Mouse (Mus musculus) forebrain, embryonic 12.5 days (tissue): Measurements from ENCODE around the gene Abcf2. TPM values are rescaled to one million over a fixed set of nuclear protein-coding genes. Genes with fewer than 3 reads are reported as not detected.

ENCODE experiments used
- ATAC-seq: fragments of 200-750 bp; cut with Nextera tagmentation; 2 replicates; pipeline ENCODE4 v1.8.0; 2017; ENCODE audit warnings: moderate TSS enrichment; ENCODE audit not compliant: low FRiP score
- H3K27ac ChIP-seq: fragments of 300-500 bp; sonication (generic); 2 replicates; pipeline ENCODE4 v1.5.1; 2016; ENCODE audit warnings: mild to moderate bottlenecking
- H3K27me3 ChIP-seq: fragments of 300-500 bp; sonication (generic); 2 replicates; pipeline ENCODE4 v1.6.1; 2016; ENCODE audit warnings: mild to moderate bottlenecking
- H3K36me3 ChIP-seq: fragments of 300-500 bp; sonication (generic); replicated peaks from 2 replicates; pipeline ENCODE4 v1.6.1; 2016; ENCODE audit warnings: mild to moderate bottlenecking
- H3K4me1 ChIP-seq: fragments of 300-500 bp; sonication (generic); 2 replicates; pipeline ENCODE4 v1.6.1; 2016
- H3K4me2 ChIP-seq: fragments of 300-500 bp; sonication (generic); 2 replicates; pipeline ENCODE4 v1.6.1; 2016; ENCODE audit warnings: mild to moderate bottlenecking, moderate library complexity
- H3K4me3 ChIP-seq: fragments of 300-500 bp; sonication (generic); replicated peaks from 2 replicates; pipeline ENCODE4 v1.5.1; 2016; ENCODE audit warnings: mild to moderate bottlenecking
- H3K9ac ChIP-seq: fragments of 300-500 bp; sonication (generic); 2 replicates; pipeline ENCODE4 v1.6.1; 2016; ENCODE audit warnings: mild to moderate bottlenecking
- H3K9me3 ChIP-seq: fragments of 300-500 bp; sonication (generic); 2 replicates; pipeline ENCODE4 v1.6.1; 2016
- WGBS: fragments of 180-500 bp; shearing (Covaris S2); methylation state at CpG from one replicate; pipeline ENCODE4 v1.1.7; 2016; 5-methylcytosine and 5-hydroxymethylcytosine counted together
- polyA plus RNA-seq: library from polyadenylated mRNA; unstranded; fragments of >200 nt; fragmentation: Nextera tagmentation; extraction: Ambion mirVana; gene quantifications from 2 replicates; pipeline ENCODE4 v1.2.1, GENCODE M21; 2016

Abcf2 gene
- polyA plus RNA-seq, 1 experiment from 2014 or later = 142 TPM

DNA sequence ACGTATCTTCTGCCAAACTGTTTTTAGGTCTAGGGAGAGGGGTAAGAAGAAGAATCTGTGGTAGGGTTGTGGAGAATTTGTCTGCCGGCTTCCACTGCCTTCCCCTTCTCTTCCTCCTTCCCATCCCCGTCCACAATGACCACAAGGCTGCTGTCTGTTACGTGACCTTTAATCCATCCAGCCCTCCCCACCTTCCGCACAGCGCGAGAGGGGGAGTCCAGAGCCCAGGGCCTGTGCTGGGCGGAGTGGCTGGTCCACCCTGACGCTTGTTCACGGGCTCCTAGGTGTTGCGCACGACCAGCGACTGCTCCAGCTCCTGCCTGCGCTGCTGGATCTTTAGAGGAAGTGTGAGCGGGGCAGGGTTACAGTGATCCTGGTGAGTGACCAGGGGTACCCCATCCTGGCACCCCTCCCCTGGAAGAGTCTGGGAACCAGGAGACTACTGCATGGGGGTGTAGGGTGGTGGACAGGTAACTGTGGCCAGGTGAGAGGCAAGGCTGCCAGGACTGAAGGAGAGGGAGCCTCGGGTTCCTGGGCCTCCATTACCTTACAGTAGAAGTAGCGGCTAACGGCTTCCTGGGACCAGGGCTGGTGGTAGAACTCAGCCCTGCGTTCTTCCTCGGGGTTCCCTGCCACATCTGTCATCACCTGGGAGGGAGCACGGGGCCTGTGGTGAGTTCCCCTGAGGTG is 15.3 kb upstream of the Abcf2 start:
- no peak overlapping the region for H3K9ac ChIP-seq
- no peak overlapping the region for H3K4me2 ChIP-seq
- no peak overlapping the region for H3K27ac ChIP-seq
- no peak overlapping the region for H3K4me3 ChIP-seq
- 67% methylated on average over 21 of the region's 21 CpGs for WGBS
- H3K36me3 ChIP-seq = peaks cover 79% of the 10 kb centered on the region
- H3K4me1 ChIP-seq = peaks cover 54% of the 10 kb centered on the region
- ATAC-seq = no peak
- no peaks in the 10 kb centered on the region for H3K9me3 ChIP-seq
- H3K27me3 ChIP-seq = 0 out of 2 replicates have a peak, but pooled peaks cover 11% of the 10 kb centered on the region

DNA sequence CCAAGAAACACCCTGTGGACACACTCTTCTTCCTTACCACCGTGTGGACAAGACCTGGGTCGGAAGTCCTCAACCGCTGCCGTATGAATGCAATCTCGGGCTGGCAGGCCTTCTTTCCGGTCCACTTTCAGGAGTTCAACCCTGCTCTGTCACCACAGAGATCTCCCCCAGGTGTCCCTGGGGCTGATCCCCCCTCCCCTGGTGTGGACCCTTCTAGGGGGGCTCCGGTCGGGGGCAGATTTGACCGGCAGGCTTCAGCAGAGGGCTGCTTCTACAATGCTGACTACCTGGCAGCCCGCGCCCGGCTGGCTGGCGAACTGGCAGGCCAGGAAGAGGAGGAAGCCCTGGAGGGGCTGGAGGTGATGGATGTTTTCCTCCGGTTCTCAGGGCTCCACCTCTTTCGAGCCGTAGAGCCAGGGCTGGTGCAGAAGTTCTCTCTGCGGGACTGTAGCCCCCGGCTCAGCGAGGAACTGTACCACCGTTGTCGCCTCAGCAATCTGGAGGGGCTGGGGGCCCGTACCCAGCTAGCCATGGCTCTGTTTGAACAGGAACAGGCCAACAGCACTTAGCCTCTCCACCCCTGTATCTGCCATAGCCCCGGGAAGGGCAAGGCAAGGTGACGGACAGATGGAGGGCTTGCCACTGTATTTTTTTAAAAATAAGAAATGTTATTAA is 14.7 kb upstream of the Abcf2 start:
- Histone ChIP-seq H3K9me3 (no peaks in the 10 kb centered on the region), H3K36me3 (peaks cover 79% of the 10 kb centered on the region), H3K27me3 (0 out of 2 replicates have a peak, but pooled peaks cover 11% of the 10 kb centered on the region), H3K4me2 (no peak overlapping the region), H3K9ac (peak overlapping the region; percentile 38), H3K27ac (no peak overlapping the region), H3K4me3 (no peak overlapping the region), H3K4me1 (peaks cover 56% of the 10 kb centered on the region)
- 58% methylated on average over 24 of the region's 24 CpGs for WGBS
- ATAC-seq = no peak

DNA sequence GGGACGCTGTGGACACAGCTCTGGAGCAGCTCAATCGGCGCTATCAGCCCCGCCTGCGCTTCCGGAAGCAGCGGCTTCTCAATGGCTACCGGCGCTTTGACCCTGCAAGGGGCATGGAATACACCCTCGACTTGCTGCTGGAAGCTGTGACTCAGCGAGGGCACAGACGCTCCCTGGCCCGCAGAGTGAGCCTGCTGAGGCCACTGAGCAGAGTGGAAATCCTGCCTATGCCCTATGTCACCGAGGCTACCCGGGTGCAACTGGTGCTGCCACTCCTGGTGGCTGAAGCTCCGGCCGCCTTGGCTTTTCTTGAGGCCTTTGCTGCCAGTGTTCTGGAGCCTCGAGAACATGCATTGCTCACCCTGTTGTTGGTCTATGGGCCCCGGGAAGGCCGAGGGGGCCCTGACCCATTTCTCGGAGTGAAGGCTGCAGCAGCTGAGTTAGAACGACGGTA is 14.0 kb upstream of the Abcf2 start:
- no peaks in the 10 kb centered on the region for H3K9me3 ChIP-seq
- H3K36me3 ChIP-seq = peaks cover 79% of the 10 kb centered on the region
- H3K4me1 ChIP-seq = peaks cover 52% of the 10 kb centered on the region

DNA sequence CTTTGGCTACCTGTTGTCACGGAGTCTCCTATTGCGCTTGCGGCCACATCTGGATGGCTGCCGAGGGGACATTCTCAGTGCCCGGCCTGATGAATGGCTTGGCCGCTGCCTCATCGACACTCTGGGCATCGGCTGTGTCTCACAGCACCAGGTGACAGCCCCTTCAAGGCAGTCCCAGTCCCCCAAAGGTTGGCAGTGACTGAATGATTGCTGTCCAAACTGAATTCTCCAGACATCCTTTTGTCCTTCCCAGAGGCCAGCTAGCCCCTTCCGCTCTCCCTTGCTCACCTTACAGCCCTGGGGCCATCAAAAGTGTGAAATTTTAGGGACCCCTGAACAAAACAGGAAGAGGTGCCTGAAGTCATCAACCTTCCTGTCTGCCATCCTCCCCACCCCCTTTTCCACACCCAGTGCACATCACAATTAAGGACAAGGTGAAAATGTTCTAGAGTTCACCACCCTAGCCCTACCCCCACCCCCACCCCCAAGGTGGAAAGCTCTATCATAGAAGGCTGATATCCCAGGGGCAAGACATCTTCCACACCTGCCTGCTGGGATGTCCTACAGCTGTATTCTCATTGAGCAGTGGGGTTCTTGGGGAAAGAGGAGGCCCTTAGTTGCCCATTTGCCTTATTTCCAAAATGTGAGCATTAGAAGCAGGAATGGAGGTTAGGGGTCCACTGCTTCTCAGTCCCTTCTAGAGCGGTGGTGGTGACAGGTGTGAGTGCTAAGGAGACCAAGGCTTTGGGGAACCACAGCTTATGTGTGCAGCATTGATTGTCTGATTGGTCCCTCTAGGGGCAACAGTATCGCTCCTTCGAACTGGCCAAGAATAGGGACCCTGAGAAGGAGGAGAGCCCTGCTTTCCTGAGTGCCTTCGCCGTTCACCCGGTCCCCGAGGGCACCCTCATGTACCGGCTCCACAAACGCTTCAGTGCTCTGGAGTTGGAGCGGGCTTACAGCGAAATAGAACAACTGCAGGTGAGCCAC is 12.5 kb upstream of the Abcf2 start:
- H3K4me2 ChIP-seq = no peak overlapping the region
- peaks cover 44% of the 10 kb centered on the region for H3K4me1 ChIP-seq
- H3K36me3 ChIP-seq = peaks cover 68% of the 10 kb centered on the region
- no peaks in the 10 kb centered on the region for H3K9me3 ChIP-seq
- ATAC-seq = no peak
- H3K27me3 ChIP-seq = peaks cover 14% of the 10 kb centered on the region; the same call in 1 of the 2 replicates
- H3K9ac ChIP-seq = no peak overlapping the region
- H3K27ac ChIP-seq = no peak overlapping the region
- H3K4me3 ChIP-seq = no peak overlapping the region
- WGBS = 91% methylated on average over 20 of the region's 20 CpGs

More for the DNA sequence above, 14.0 kb upstream of the Abcf2 start:
- Histone ChIP-seq H3K9ac (peak overlapping the region; percentile 12; the same call in 1 of the 2 replicates), H3K4me2 (no peak overlapping the region; the same call in 1 of the 2 replicates), H3K27ac (no peak overlapping the region), H3K4me3 (no peak overlapping the region), H3K27me3 (0 out of 2 replicates have a peak, but pooled peaks cover 11% of the 10 kb centered on the region)
- WGBS = 21% methylated on average over 23 of the region's 23 CpGs
- no peak for ATAC-seq

DNA sequence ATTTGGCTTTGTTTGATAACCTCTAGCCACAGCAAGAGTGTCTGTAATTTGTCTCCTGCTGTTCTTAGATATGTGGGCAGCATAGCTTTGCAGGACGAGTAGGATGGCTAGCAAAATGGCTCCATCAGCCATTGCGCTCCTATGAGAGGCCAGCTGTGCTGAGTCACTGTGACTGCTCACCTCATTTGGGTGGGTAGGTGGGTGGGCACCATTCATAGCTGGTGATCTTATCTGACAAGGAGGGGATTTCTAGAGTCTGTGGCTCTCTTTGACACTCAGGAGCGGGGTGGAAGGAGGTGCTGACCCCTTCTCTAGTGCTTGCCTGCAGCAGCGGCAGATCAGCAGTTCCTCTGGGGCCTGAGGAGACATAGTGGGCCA is 9.9 kb upstream of the Abcf2 start:
- Histone ChIP-seq H3K9me3 (no peaks in the 10 kb centered on the region), H3K27ac (peak overlapping the region; percentile 81), H3K4me1 (peaks cover 39% of the 10 kb centered on the region), H3K4me3 (peak overlapping the region; percentile 85), H3K27me3 (peaks cover 9% of the 10 kb centered on the region; the same call in 1 of the 2 replicates), H3K36me3 (peaks cover 43% of the 10 kb centered on the region), H3K9ac (peak overlapping the region; percentile 86), H3K4me2 (peak overlapping the region; percentile 82)
- 33% methylated on average over 4 of the region's 4 CpGs for WGBS
- peak; percentile 4; the same call in 1 of the 2 replicates for ATAC-seq

DNA sequence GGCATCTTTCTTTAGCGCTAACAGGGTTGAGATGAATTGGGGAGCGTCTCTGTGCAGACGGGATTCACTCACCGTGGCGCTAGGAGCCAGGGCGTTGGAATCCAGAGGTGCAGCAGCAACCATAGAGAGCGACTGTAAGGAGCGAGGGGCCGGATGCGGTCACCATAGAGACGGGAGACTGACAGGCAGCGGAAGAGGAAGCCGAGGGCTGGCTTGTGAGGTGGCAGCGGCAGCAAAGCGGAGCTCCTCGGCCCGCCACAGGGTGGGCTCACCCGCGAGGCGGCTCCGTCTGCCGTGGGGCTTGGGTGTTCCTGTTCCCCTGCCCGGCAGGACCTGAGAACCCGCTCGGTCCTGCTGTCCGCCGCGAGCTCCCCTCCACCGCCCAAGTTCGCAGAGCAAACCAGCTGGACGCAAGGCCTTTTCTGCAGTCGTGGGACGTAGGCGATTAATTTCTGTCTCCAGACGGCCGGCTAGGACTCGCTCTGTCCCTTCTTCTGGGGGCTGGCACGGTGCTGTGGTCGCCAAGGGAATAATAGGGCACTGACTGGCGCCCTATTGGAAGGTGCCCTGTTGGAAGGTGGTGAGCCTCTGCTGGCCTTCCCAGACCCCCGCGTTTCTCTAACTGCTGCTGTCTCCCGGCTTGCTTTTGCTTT is 9.4 kb upstream of the Abcf2 start, which contains the start of gene Chpf2:
Gene Chpf2 (plus strand): TSS at position 195 of the 653 bp plus-strand sequence.
- Histone ChIP-seq H3K36me3 (peaks cover 38% of the 10 kb centered on the region), H3K9ac (peak within 1 kb of the TSS; percentile 86), H3K27ac (peak within 1 kb of the TSS; percentile 81), H3K4me3 (peak within 1 kb of the TSS; percentile 85), H3K27me3 (peaks cover 4% of the 10 kb centered on the region; the same call in 1 of the 2 replicates), H3K4me1 (peaks cover 35% of the 10 kb centered on the region), H3K4me2 (peak within 1 kb of the TSS; percentile 82), H3K9me3 (no peaks in the 10 kb centered on the region)
- peak; percentile 92 for ATAC-seq
- 1% methylated on average over 43 of the region's 43 CpGs for WGBS

DNA sequence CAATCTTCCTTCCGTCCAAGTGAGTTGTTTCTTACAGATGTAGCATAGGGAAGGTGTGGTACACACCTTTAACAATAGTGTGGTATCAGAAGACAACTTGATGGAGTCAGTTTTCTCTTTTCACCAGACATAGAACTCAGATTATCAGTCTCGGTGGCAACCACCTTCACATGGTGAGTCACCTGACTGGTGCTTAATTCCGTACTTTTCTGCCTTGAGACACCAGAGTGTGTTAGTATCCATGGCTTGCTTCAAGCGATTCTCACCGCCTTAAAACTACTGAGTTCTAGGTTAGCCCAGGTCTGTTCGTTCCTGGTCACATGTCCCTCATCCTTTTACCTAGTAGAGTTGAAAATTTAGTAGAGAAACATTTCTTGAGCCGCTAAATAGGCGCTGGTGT is 8.8 kb upstream of the Abcf2 start:
- H3K27me3 ChIP-seq = peaks cover 4% of the 10 kb centered on the region; the same call in 1 of the 2 replicates
- H3K9ac ChIP-seq = peak overlapping the region; percentile 86
- H3K4me1 ChIP-seq = peaks cover 31% of the 10 kb centered on the region
- ATAC-seq = peak; percentile 15; the same call in 1 of the 2 replicates
- H3K9me3 ChIP-seq = no peaks in the 10 kb centered on the region
- peak overlapping the region; percentile 85 for H3K4me3 ChIP-seq
- H3K27ac ChIP-seq = peak overlapping the region; percentile 81; the same call in 1 of the 2 replicates
- WGBS = 7% methylated on average over 8 of the region's 8 CpGs
- H3K4me2 ChIP-seq = peak overlapping the region; percentile 82
- H3K36me3 ChIP-seq = peaks cover 32% of the 10 kb centered on the region

DNA sequence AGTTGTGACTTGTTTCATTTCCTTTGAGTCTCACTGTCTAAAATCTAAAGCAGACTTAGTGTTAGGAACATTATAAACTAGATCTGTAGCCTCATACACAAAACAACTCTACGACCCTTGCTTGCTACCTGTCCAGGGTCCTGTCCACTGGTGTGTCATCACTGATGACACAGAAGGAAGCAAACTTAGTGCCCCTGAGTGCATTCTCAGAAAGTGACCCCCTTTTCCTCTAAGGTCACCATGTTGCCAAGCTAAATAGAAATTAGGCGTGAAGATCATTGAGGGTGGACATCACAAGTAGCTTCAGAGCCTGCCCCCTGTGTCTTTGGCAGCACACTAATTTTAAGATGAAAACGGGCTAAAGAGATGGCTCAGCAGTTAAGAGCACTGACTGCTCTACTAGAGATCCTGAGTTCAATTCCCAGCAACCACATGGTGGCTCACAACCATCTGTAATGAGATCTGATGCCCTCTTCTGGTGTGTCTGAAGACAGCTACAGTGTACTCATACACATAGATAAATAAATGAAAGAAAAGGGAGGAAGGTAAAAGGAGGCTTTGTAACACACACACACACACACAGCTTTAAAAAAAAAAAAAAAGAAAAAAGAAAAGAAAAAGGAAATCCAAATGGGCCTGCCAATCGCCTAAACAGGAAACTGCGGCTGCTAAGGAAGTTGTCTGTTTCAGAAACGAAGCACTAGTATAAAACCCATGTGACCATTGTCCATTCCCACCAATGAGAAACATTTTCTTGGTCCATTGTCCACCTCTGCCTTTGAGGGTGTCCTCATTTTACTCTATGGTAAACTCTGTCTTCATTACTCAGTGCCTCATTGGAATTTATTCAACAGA is 1.1 kb upstream of the Abcf2 start:
- peak overlapping the region; percentile 75 for H3K27ac ChIP-seq
- H3K9ac ChIP-seq = peak overlapping the region; percentile 56
- H3K4me3 ChIP-seq = peak overlapping the region; percentile 79
- no peak for ATAC-seq
- H3K27me3 ChIP-seq = no peaks in the 10 kb centered on the region
- WGBS = 74% methylated on average over 6 of the region's 6 CpGs
- H3K9me3 ChIP-seq = no peaks in the 10 kb centered on the region
- peak overlapping the region; percentile 67 for H3K4me2 ChIP-seq
- H3K4me1 ChIP-seq = peaks cover 17% of the 10 kb centered on the region
- peaks cover 21% of the 10 kb centered on the region for H3K36me3 ChIP-seq

DNA sequence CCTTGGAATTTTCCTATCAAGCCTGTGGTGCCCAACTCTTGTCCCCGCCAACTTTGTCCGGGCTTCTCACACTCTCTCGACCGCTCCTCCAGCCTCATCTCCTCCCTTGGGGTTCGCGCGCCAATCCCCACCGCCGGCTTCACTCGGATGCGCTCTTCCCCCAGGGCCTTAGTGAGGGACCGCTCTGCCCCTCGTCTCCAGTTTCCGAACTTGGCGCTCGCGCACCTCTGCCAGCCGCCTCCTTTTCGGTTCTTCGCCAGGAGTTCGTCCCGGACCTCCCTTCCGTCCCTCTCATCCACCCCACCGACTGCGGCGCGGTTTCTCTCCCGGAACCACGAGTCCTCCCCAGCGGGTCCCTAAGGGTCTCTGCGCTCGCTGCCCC is 475 bp downstream of the Abcf2 start:
- Histone ChIP-seq H3K4me2 (peak overlapping the region; percentile 65), H3K36me3 (peaks cover 36% of the 10 kb centered on the region), H3K9me3 (no peaks in the 10 kb centered on the region), H3K9ac (peak overlapping the region; percentile 74), H3K4me1 (peaks cover 17% of the 10 kb centered on the region), H3K4me3 (peak overlapping the region; percentile 79), H3K27ac (peak overlapping the region; percentile 82), H3K27me3 (no peaks in the 10 kb centered on the region)
- WGBS = 0% methylated on average over 32 of the region's 32 CpGs
- peak; percentile 42 for ATAC-seq

DNA sequence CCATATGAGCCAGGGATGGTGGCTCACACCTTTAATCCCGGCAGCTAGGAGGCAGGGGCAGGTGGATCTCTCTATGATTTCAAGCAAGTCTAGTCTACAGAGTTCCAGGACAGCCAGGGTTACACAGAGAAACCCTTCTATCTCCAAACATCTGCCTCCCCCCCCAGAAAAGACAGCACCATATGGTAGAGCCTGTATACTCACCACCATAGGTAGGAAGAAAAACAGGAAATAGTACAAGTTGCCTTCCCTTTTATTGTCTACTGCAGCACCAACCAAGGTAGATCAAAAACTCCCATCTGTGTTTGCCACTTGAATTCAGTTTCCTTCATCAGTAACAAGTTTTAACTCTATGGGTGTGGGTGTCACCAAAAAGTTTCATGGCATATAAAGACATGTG is 1.3 kb downstream of the Abcf2 start:
- Histone ChIP-seq H3K27ac (no peak overlapping the region), H3K27me3 (no peaks in the 10 kb centered on the region), H3K9me3 (no peaks in the 10 kb centered on the region), H3K4me3 (peak overlapping the region; percentile 79), H3K4me1 (peaks cover 17% of the 10 kb centered on the region), H3K36me3 (peaks cover 45% of the 10 kb centered on the region), H3K9ac (peak overlapping the region; percentile 12; the same call in 1 of the 2 replicates), H3K4me2 (peak overlapping the region; percentile 65)
- WGBS = 85% methylated on average over 1 of the region's 1 CpGs
- no peak for ATAC-seq
